Mouse (Mus musculus) neural tube, embryonic 11.5 days (tissue): ENCODE data around the gene Krt18. TPM values are rescaled to one million over a fixed set of nuclear protein-coding genes. Genes with fewer than 3 reads are reported as not detected.

ENCODE experiments used
- ATAC-seq: fragments of 200-750 bp; cut with Nextera tagmentation; 2 replicates; pipeline ENCODE4 v1.8.0; 2017; ENCODE audit warnings: moderate number of reproducible peaks, mild to moderate bottlenecking, moderate TSS enrichment, moderate library complexity; ENCODE audit not compliant: insufficient read depth, low FRiP score, low TSS enrichment
- DNase-seq: peaks from one replicate; pipeline ENCODE4 v3.0.0-alpha.2; 2015; ENCODE audit warnings: low spot score
- H3K27ac ChIP-seq: fragments of 300-500 bp; sonication (generic); 2 replicates; pipeline ENCODE4 v1.5.1; 2014; ENCODE audit warnings: low read depth, mild to moderate bottlenecking, low read length
- H3K27me3 ChIP-seq: fragments of 300-500 bp; sonication (generic); 2 replicates; pipeline ENCODE4 v1.6.1; 2014; ENCODE audit warnings: mild to moderate bottlenecking, low read length, mixed read lengths; ENCODE audit not compliant: control insufficient read depth, insufficient read depth
- H3K36me3 ChIP-seq: fragments of 300-500 bp; sonication (generic); 2 replicates; pipeline ENCODE4 v1.6.1; 2014; ENCODE audit warnings: mild to moderate bottlenecking, low read length, moderate library complexity, mixed read lengths; ENCODE audit not compliant: control insufficient read depth, insufficient read depth
- H3K4me1 ChIP-seq: fragments of 300-500 bp; sonication (generic); 2 replicates; pipeline ENCODE4 v1.6.1; 2014; ENCODE audit warnings: low read length, mixed read lengths; ENCODE audit not compliant: control insufficient read depth, insufficient read depth
- H3K4me2 ChIP-seq: fragments of 300-500 bp; sonication (generic); 2 replicates; pipeline ENCODE4 v1.6.1; 2014; ENCODE audit warnings: low read depth, mild to moderate bottlenecking, moderate library complexity
- H3K4me3 ChIP-seq: fragments of 300-500 bp; sonication (generic); 2 replicates; pipeline ENCODE4 v1.5.1; 2014; ENCODE audit warnings: low read depth, low read length
- H3K9ac ChIP-seq: fragments of 300-500 bp; sonication (generic); 2 replicates; pipeline ENCODE4 v1.6.1; 2014; ENCODE audit warnings: mild to moderate bottlenecking, low read length
- H3K9me3 ChIP-seq: fragments of 300-500 bp; sonication (generic); 2 replicates; pipeline ENCODE4 v1.6.1; 2016; ENCODE audit warnings: low read length; ENCODE audit not compliant: control insufficient read depth
- WGBS: fragments of 180-500 bp; shearing (Covaris S2); extraction: QIAGEN DNeasy Blood & Tissue Kit; methylation state at CpG from one replicate; pipeline ENCODE4 v1.1.7; 2014; 5-methylcytosine and 5-hydroxymethylcytosine counted together
- polyA plus RNA-seq: library from polyadenylated mRNA; unstranded; fragments of >200 nt; fragmentation: Nextera tagmentation; extraction: Ambion mirVana; gene quantifications from 2 replicates; pipeline ENCODE4 v1.2.1, GENCODE M21; 2014

The Krt18 gene
- polyA plus RNA-seq, 1 experiment from 2014 or later = 8.1 TPM

DNA sequence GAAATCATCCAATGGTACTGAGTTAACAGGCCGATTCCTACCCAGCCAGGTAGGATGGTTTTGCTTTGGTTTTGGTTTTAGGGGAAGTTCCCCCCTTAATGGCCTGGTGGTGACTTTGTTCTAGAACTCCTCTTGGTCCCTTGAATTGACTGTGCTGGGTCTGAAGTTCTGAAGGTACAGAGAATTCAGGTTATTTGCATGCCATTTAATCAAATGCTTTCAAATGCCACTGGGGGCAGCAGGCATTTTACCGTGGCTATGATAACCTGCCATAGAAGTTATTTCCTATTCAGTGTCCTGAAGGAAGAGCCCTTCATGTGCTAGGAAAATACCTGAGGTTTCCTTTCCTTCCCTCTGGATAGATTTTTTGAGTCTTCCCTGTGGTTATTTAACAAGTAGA is 52.4 kb downstream of the Krt18 start:
- WGBS = 77% methylated on average over 2 of the region's 2 CpGs
- H3K9ac ChIP-seq = no peak overlapping the region
- H3K27me3 ChIP-seq = no peaks in the 10 kb centered on the region
- H3K4me3 ChIP-seq = no peak overlapping the region
- no peak overlapping the region for H3K4me2 ChIP-seq
- DNase-seq = no peak
- H3K9me3 ChIP-seq = no peaks in the 10 kb centered on the region
- no peak overlapping the region for H3K27ac ChIP-seq
- peaks cover 12% of the 10 kb centered on the region for H3K36me3 ChIP-seq
- H3K4me1 ChIP-seq = peaks cover 6% of the 10 kb centered on the region
- ATAC-seq = no peak

Other genes with a start within 250 kb of the Krt18 start
- gene Krt72, start 241.7 kb upstream of the Krt18 start, polyA plus RNA-seq = not detected in 2 replicates
- not detected in 2 replicates for gene Krt73, start 225.8 kb upstream of the Krt18 start, polyA plus RNA-seq
- gene Krt2, start 210.0 kb upstream of the Krt18 start, polyA plus RNA-seq = not detected in 2 replicates
- gene Krt1, start 177.4 kb upstream of the Krt18 start, polyA plus RNA-seq = 0.53 and 0.74 TPM in 2 replicates
- not detected in 2 replicates for gene Krt77, start 158.5 kb upstream of the Krt18 start, polyA plus RNA-seq
- gene Krt76, start 135.3 kb upstream of the Krt18 start, polyA plus RNA-seq = not detected in 2 replicates
- not detected in 2 replicates for gene Krt4, start 103.4 kb upstream of the Krt18 start, polyA plus RNA-seq
- 0.21 TPM in 1 of 2 replicates, not detected in the other for gene Krt79, start 87.9 kb upstream of the Krt18 start, polyA plus RNA-seq
- gene Krt78, start 73.9 kb upstream of the Krt18 start, polyA plus RNA-seq = not detected in 2 replicates
- gene Krt8, start 23.7 kb upstream of the Krt18 start, polyA plus RNA-seq = 13.1 and 13.5 TPM in 2 replicates
- 113 and 121 TPM in 2 replicates for gene Eif4b, start 45.6 kb downstream of the Krt18 start, polyA plus RNA-seq
- 11.4 and 13.2 TPM in 2 replicates for gene Tns2, start 72.2 kb downstream of the Krt18 start, polyA plus RNA-seq
- 15.5 and 17.0 TPM in 2 replicates for gene Spryd3, start 108.1 kb downstream of the Krt18 start, polyA plus RNA-seq
- 0.22 and 0.34 TPM in 2 replicates for gene Igfbp6, start 116.2 kb downstream of the Krt18 start, polyA plus RNA-seq
- 0.13 and 0.22 TPM in 2 replicates for gene Soat2, start 122.3 kb downstream of the Krt18 start, polyA plus RNA-seq
- gene Zfp740, start 175.1 kb downstream of the Krt18 start, polyA plus RNA-seq = 65.4 and 66.9 TPM in 2 replicates
- 32.8 TPM in 2 replicates for gene Csad, start 176.5 kb downstream of the Krt18 start, polyA plus RNA-seq
- 0.95 and 1.3 TPM in 2 replicates for gene Itgb7, start 203.8 kb downstream of the Krt18 start, polyA plus RNA-seq
- gene Rarg, start 229.3 kb downstream of the Krt18 start, polyA plus RNA-seq = 24.0 and 26.4 TPM in 2 replicates
- gene Gm9918, start 242.4 kb downstream of the Krt18 start, polyA plus RNA-seq = 0.20 and 0.39 TPM in 2 replicates